Mouse (Mus musculus): ENCODE results near the gene Scin. TPM values are rescaled to one million over a fixed set of nuclear protein-coding genes. Genes with fewer than 3 reads are reported as not detected.
"Not testable (repeated sequence)": the region's sequence is repeated elsewhere in the genome, so short reads cannot be mapped to it uniquely, and the experiment has no call there.

Gene Scin
- 0.02 TPM in 1 of 2 replicates, not detected in the other for polyA plus RNA-seq (2012)

- Histone ChIP-seq H3K4me1 (ENCODE audit: control insufficient read depth) (no peaks in the 10 kb centered on the region; the same call in 1 of the 2 replicates), H3K36me3 (ENCODE audit: control insufficient read depth) (no peaks in the 10 kb centered on the region), H3K27me3 (ENCODE audit: control insufficient read depth) (peaks cover 32% of the 10 kb centered on the region), H3K9me3 (ENCODE audit: control insufficient read depth, low read length) (no peaks in the 10 kb centered on the region), H3K4me3 (replicated peaks) (no peak within 1 kb of the TSS)
- no peak for TF ChIP-seq TAL1 (IDR thresholded peaks at IDR 0.05; ENCODE audit: low read length)
- no peak for TF ChIP-seq GATA1 (IDR thresholded peaks at IDR 0.05; ENCODE audit: low read length)
Observed at GRCm38 (mm10) chr12:40133573-40134271, at the start of gene Scin. Scin (minus strand) TSS chr12:40134228.

- Histone ChIP-seq H3K36me3 (ENCODE audit: control insufficient read depth) (no peaks in the 10 kb centered on the region), H3K4me3 (replicated peaks) (no peak overlapping the region), H3K27me3 (ENCODE audit: control insufficient read depth) (no peaks in the 10 kb centered on the region), H3K9me3 (ENCODE audit: control insufficient read depth, low read length) (peaks cover 3% of the 10 kb centered on the region), H3K4me1 (ENCODE audit: control insufficient read depth) (no peaks in the 10 kb centered on the region)
- TF ChIP-seq GATA1 (IDR thresholded peaks at IDR 0.05; ENCODE audit: low read length), result no peak
- no peak for TF ChIP-seq TAL1 (IDR thresholded peaks at IDR 0.05; ENCODE audit: low read length)
Observed at GRCm38 (mm10) chr12:40177089-40177488, 43.1 kb upstream of the Scin start.

- Histone ChIP-seq H3K36me3 (ENCODE audit: control insufficient read depth) (no peaks in the 10 kb centered on the region), H3K27me3 (ENCODE audit: control insufficient read depth) (no peaks in the 10 kb centered on the region), H3K9me3 (ENCODE audit: control insufficient read depth, low read length) (peaks cover under 1% of the 10 kb centered on the region; the same call in 1 of the 2 replicates), H3K4me1 (ENCODE audit: control insufficient read depth) (no peaks in the 10 kb centered on the region), H3K4me3 (replicated peaks) (no peak overlapping the region)
- TF ChIP-seq TAL1 (IDR thresholded peaks at IDR 0.05; ENCODE audit: low read length), result no peak
- TF ChIP-seq GATA1 (IDR thresholded peaks at IDR 0.05; ENCODE audit: low read length), result no peak
Observed at GRCm38 (mm10) chr12:40176158-40176557, 42.1 kb upstream of the Scin start.

GRCm38 (mm10) chr12:40175171-40175570, 41.1 kb upstream of the Scin start:
- H3K9me3 ChIP-seq (ENCODE audit: control insufficient read depth, low read length); H3K36me3 ChIP-seq (ENCODE audit: control insufficient read depth); H3K4me1 ChIP-seq (ENCODE audit: control insufficient read depth); H3K27me3 ChIP-seq (ENCODE audit: control insufficient read depth); H3K4me3 ChIP-seq (replicated peaks): not testable (repeated sequence)

- Histone ChIP-seq H3K27me3 (ENCODE audit: control insufficient read depth) (no peaks in the 10 kb centered on the region), H3K4me1 (ENCODE audit: control insufficient read depth) (no peaks in the 10 kb centered on the region), H3K9me3 (ENCODE audit: control insufficient read depth, low read length) (no peaks in the 10 kb centered on the region), H3K4me3 (replicated peaks) (no peak overlapping the region), H3K36me3 (ENCODE audit: control insufficient read depth) (no peaks in the 10 kb centered on the region)
- TF ChIP-seq GATA1 (IDR thresholded peaks at IDR 0.05; ENCODE audit: low read length) (no peak), TAL1 (IDR thresholded peaks at IDR 0.05; ENCODE audit: low read length) (no peak)
Observed at GRCm38 (mm10) chr12:40171637-40172036, 37.6 kb upstream of the Scin start.

- Histone ChIP-seq H3K36me3 (ENCODE audit: control insufficient read depth) (no peaks in the 10 kb centered on the region), H3K4me1 (ENCODE audit: control insufficient read depth) (no peaks in the 10 kb centered on the region), H3K27me3 (ENCODE audit: control insufficient read depth) (no peaks in the 10 kb centered on the region), H3K4me3 (replicated peaks) (no peak overlapping the region), H3K9me3 (ENCODE audit: control insufficient read depth, low read length) (no peaks in the 10 kb centered on the region)
- TF ChIP-seq TAL1 (IDR thresholded peaks at IDR 0.05; ENCODE audit: low read length) (no peak), GATA1 (IDR thresholded peaks at IDR 0.05; ENCODE audit: low read length) (no peak)
Observed at GRCm38 (mm10) chr12:40169675-40170074, 35.6 kb upstream of the Scin start.

- no peak for TF ChIP-seq TAL1 (IDR thresholded peaks at IDR 0.05; ENCODE audit: low read length)
- no peak for TF ChIP-seq GATA1 (IDR thresholded peaks at IDR 0.05; ENCODE audit: low read length)
- no peaks in the 10 kb centered on the region for H3K4me1 ChIP-seq (ENCODE audit: control insufficient read depth)
Observed at GRCm38 (mm10) chr12:40164621-40165020, 30.6 kb upstream of the Scin start.

GRCm38 (mm10) chr12:40160777-40161176, 26.7 kb upstream of the Scin start:
- H3K36me3 ChIP-seq (ENCODE audit: control insufficient read depth), result no peaks in the 10 kb centered on the region
- no peaks in the 10 kb centered on the region for H3K27me3 ChIP-seq (ENCODE audit: control insufficient read depth)
- H3K9me3 ChIP-seq (ENCODE audit: control insufficient read depth, low read length), result no peaks in the 10 kb centered on the region
- H3K4me1 ChIP-seq (ENCODE audit: control insufficient read depth), result no peaks in the 10 kb centered on the region
- TF ChIP-seq TAL1 (IDR thresholded peaks at IDR 0.05; ENCODE audit: low read length) (no peak), GATA1 (IDR thresholded peaks at IDR 0.05; ENCODE audit: low read length) (no peak)
- H3K4me3 ChIP-seq (replicated peaks), result no peak overlapping the region

More at GRCm38 (mm10) chr12:40164621-40165020, 30.6 kb upstream of the Scin start:
- Histone ChIP-seq H3K36me3 (ENCODE audit: control insufficient read depth) (no peaks in the 10 kb centered on the region), H3K27me3 (ENCODE audit: control insufficient read depth) (no peaks in the 10 kb centered on the region), H3K4me3 (replicated peaks) (no peak overlapping the region), H3K9me3 (ENCODE audit: control insufficient read depth, low read length) (no peaks in the 10 kb centered on the region)

GRCm38 (mm10) chr12:40154188-40154587, 20.2 kb upstream of the Scin start:
- TF ChIP-seq TAL1 (IDR thresholded peaks at IDR 0.05; ENCODE audit: low read length) (no peak), GATA1 (IDR thresholded peaks at IDR 0.05; ENCODE audit: low read length) (no peak)
- Histone ChIP-seq H3K4me1 (ENCODE audit: control insufficient read depth) (no peaks in the 10 kb centered on the region), H3K4me3 (replicated peaks) (no peak overlapping the region), H3K27me3 (ENCODE audit: control insufficient read depth) (no peaks in the 10 kb centered on the region), H3K36me3 (ENCODE audit: control insufficient read depth) (no peaks in the 10 kb centered on the region), H3K9me3 (ENCODE audit: control insufficient read depth, low read length) (no peaks in the 10 kb centered on the region)

All from erythroblast, embryonic 14.5 days (primary cell).